Mouse (Mus musculus) lung, embryonic 15.5 days (tissue): ENCODE measurements at regions not wholly inside any gene's neighbourhood (a gene's known extent, or its start where the extent isn't known, plus 50 kb on each side); places are given as distances from the start of the nearest gene placed in this dataset.

ENCODE experiments used
- ATAC-seq: fragments of 200-750 bp; cut with Nextera tagmentation; 2 replicates; pipeline ENCODE4 v1.8.0; 2017; ENCODE audit warnings: moderate number of reproducible peaks, borderline replicate concordance; ENCODE audit not compliant: low FRiP score, low TSS enrichment; ENCODE audit errors: extremely low read depth
- H3K27ac ChIP-seq: fragments of 300-500 bp; sonication (generic); 2 replicates; pipeline ENCODE4 v1.5.1; 2015; ENCODE audit warnings: moderate library complexity, mild to moderate bottlenecking, inconsistent platforms
- H3K27me3 ChIP-seq: fragments of 300-500 bp; sonication (generic); 2 replicates; pipeline ENCODE4 v1.6.1; 2015; ENCODE audit warnings: inconsistent platforms
- H3K36me3 ChIP-seq: fragments of 300-500 bp; sonication (generic); 2 replicates; pipeline ENCODE4 v1.6.1; 2015; ENCODE audit warnings: inconsistent platforms
- H3K4me1 ChIP-seq: fragments of 300-500 bp; sonication (generic); 2 replicates; pipeline ENCODE4 v1.6.1; 2015; ENCODE audit warnings: inconsistent platforms
- H3K4me2 ChIP-seq: fragments of 300-500 bp; sonication (generic); 2 replicates; pipeline ENCODE4 v1.6.1; 2015; ENCODE audit warnings: inconsistent platforms, mild to moderate bottlenecking, moderate library complexity
- H3K4me3 ChIP-seq: fragments of 300-500 bp; sonication (generic); 2 replicates; pipeline ENCODE4 v1.5.1; 2015; ENCODE audit warnings: mild to moderate bottlenecking, inconsistent platforms
- H3K9ac ChIP-seq: fragments of 300-500 bp; sonication (generic); 2 replicates; pipeline ENCODE4 v1.6.1; 2015; ENCODE audit warnings: inconsistent platforms
- H3K9me3 ChIP-seq: fragments of 300-500 bp; sonication (generic); 2 replicates; pipeline ENCODE4 v1.6.1; 2016; ENCODE audit warnings: inconsistent platforms
- WGBS: fragments of 180-500 bp; shearing (Covaris S2); methylation state at CpG from one replicate; pipeline ENCODE4 v1.1.7; 2015; 5-methylcytosine and 5-hydroxymethylcytosine counted together

DNA sequence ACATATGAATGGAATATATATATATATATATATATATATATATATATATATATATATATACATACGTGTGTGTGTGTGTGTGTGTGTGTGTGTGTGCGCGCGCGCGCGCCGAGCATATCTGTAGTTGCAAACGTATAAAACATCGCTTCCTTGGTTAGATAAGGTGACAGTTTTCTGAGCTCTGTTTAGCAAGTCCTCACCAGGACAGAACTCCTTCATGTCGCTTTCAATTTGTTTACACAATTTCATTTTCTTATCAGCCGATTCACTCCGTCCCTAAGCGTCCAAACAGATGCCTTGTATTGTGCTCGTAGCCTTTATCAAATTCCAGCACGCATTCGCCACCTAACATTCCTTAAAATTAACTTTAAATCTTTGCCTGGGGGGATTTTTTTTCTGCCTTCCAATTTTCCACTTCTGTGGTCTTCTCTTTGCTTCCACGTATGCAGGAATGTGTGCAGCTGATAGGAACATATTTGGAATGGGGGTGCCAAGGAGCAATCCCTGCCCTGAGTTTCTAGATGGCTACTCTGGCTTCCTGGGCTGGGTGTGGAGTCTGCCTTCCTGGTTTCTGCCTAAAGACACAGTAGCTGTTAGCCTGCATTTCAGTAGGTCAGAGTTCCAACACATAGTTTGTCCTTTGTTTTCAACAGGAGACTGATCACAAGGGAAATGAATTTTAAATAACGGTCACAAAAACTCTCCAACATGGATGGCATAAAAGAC, 575.7 kb downstream of the Robo2 start:
- H3K4me3 ChIP-seq, result 0 out of 2 replicates have a peak overlapping the region, but pooled peaks have one; percentile 17
- ATAC-seq, result no peak
- H3K4me2 ChIP-seq, result peak overlapping the region; percentile 33
- WGBS, result 39% methylated on average over 19 of the region's 19 CpGs
- no peaks in the 10 kb centered on the region for H3K9me3 ChIP-seq
- H3K9ac ChIP-seq, result no peak overlapping the region
- no peaks in the 10 kb centered on the region for H3K27me3 ChIP-seq
- no peak overlapping the region for H3K27ac ChIP-seq
- H3K36me3 ChIP-seq, result no peaks in the 10 kb centered on the region
- H3K4me1 ChIP-seq, result no peaks in the 10 kb centered on the region

DNA sequence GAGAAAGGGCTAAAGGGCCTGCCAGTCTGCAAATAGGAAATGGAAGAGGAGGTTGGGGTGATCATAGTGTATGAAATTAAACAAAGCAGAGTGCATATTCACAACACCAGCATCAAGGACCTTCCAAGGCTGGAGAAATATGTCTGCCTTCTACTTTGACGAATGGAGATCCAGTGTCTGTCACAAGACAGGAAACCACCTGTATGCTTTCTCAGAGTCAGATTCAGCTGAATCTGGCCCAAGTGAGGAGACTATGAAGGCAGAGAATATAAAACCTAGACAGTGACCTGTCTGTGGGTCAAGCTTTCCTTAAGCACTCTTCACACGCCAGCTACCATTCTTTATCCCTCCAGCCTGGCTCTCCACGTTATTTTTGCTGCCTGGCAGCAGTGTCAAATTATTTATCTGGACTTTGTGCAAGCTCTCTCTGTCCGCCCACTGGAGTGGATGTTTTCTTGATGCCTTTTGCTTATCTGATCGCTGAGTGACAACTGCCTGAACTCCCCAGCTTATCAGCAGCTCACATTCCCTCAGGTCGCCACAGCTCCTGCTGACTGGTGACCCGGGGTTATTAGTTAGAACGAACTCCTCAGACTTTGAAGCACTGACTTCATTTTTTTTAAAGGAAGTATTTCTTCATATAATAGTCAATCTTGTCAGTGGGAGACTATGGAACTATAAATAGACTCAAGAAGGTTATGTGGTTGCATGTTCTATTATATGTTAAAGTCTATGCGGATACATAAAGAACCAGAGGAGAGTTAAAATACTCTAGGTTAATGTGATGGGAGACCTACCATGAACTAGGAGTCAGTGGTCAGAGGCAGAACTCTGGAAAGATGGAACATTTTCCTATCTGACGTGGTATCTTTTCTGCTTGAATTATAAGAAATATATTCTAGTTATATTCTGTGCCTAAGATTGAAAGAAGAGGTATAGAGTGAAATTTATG, 590.0 kb downstream of the Robo2 start:
- Histone ChIP-seq H3K27ac (no peak overlapping the region), H3K9me3 (no peaks in the 10 kb centered on the region), H3K27me3 (no peaks in the 10 kb centered on the region), H3K9ac (no peak overlapping the region), H3K4me2 (no peak overlapping the region), H3K4me3 (no peak overlapping the region), H3K36me3 (no peaks in the 10 kb centered on the region), H3K4me1 (no peaks in the 10 kb centered on the region)
- ATAC-seq, result no peak
- 33% methylated on average over 10 of the region's 10 CpGs for WGBS

GRCm38 (mm10) chr16:73804572-73804971, 607.1 kb downstream of the Robo2 start:
- H3K27ac ChIP-seq, result no peak overlapping the region
- no peaks in the 10 kb centered on the region for H3K9me3 ChIP-seq
- H3K36me3 ChIP-seq, result no peaks in the 10 kb centered on the region
- H3K4me2 ChIP-seq, result no peak overlapping the region
- no peak overlapping the region for H3K4me3 ChIP-seq
- 80% methylated on average over 3 of the region's 3 CpGs for WGBS
- no peak overlapping the region for H3K9ac ChIP-seq
- H3K4me1 ChIP-seq, result no peaks in the 10 kb centered on the region
- H3K27me3 ChIP-seq, result no peaks in the 10 kb centered on the region
- ATAC-seq, result no peak

- no peaks in the 10 kb centered on the region for H3K4me1 ChIP-seq
- peak; percentile 90; the same call in 1 of the 2 replicates for ATAC-seq
- 45% methylated on average over 6 of the region's 6 CpGs for WGBS
Observed at GRCm38 (mm10) chr16:73796528-73797171, 615.0 kb downstream of the Robo2 start.

GRCm38 (mm10) chr16:73785074-73785438, 626.6 kb downstream of the Robo2 start:
- H3K4me1 ChIP-seq, result no peaks in the 10 kb centered on the region
- H3K27ac ChIP-seq, result no peak overlapping the region
- H3K9ac ChIP-seq, result no peak overlapping the region
- no peaks in the 10 kb centered on the region for H3K36me3 ChIP-seq
- no peak for ATAC-seq
- 87% methylated on average over 2 of the region's 2 CpGs for WGBS
- no peaks in the 10 kb centered on the region for H3K27me3 ChIP-seq
- H3K9me3 ChIP-seq, result no peaks in the 10 kb centered on the region
- H3K4me3 ChIP-seq, result no peak overlapping the region
- H3K4me2 ChIP-seq, result no peak overlapping the region

More at GRCm38 (mm10) chr16:73796528-73797171, 615.0 kb downstream of the Robo2 start:
- Histone ChIP-seq H3K36me3 (no peaks in the 10 kb centered on the region), H3K4me2 (no peak overlapping the region), H3K4me3 (no peak overlapping the region), H3K9me3 (no peaks in the 10 kb centered on the region), H3K9ac (no peak overlapping the region), H3K27ac (no peak overlapping the region), H3K27me3 (no peaks in the 10 kb centered on the region)

- Histone ChIP-seq H3K27ac (no peak overlapping the region), H3K9ac (no peak overlapping the region), H3K9me3 (no peaks in the 10 kb centered on the region), H3K36me3 (no peaks in the 10 kb centered on the region), H3K27me3 (no peaks in the 10 kb centered on the region), H3K4me2 (no peak overlapping the region), H3K4me3 (no peak overlapping the region), H3K4me1 (no peaks in the 10 kb centered on the region)
- 67% methylated on average over 10 of the region's 10 CpGs for WGBS
- ATAC-seq, result no peak
Observed at GRCm38 (mm10) chr16:73784296-73785073, 627.1 kb downstream of the Robo2 start.

DNA sequence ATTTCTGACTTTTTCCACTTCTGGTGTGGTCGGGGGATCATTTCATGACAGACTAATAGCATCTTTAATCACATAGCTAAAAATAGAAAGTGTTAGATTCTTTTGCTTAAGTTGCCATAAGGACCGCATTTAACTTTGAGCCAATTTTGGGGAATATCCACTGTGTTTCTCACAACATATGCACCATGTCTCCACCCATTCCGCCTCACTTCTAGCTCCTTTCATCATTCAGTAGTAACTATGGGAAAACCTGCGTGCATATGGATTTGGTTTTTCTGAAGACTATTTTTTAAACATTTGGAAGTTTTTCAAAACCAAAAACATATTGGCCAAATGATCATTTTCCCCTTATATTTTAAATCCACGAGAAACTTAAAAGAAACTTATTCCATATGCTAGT, 639.2 kb downstream of the Robo2 start:
- 53% methylated on average over 5 of the region's 5 CpGs for WGBS

GRCm38 (mm10) chr16:73770440-73770856, 641.2 kb downstream of the Robo2 start:
- H3K27ac ChIP-seq, result no peak overlapping the region
- no peaks in the 10 kb centered on the region for H3K4me1 ChIP-seq
- no peaks in the 10 kb centered on the region for H3K27me3 ChIP-seq
- H3K9me3 ChIP-seq, result no peaks in the 10 kb centered on the region
- 55% methylated on average over 5 of the region's 5 CpGs for WGBS
- H3K4me2 ChIP-seq, result no peak overlapping the region
- H3K36me3 ChIP-seq, result no peaks in the 10 kb centered on the region
- H3K9ac ChIP-seq, result no peak overlapping the region
- H3K4me3 ChIP-seq, result no peak overlapping the region
- no peak for ATAC-seq

More for the DNA sequence above, 639.2 kb downstream of the Robo2 start:
- no peak overlapping the region for H3K9ac ChIP-seq
- H3K36me3 ChIP-seq, result no peaks in the 10 kb centered on the region
- no peak overlapping the region for H3K4me3 ChIP-seq
- H3K4me1 ChIP-seq, result no peaks in the 10 kb centered on the region
- no peak; the same call in 1 of the 2 replicates for ATAC-seq
- no peak overlapping the region for H3K27ac ChIP-seq
- H3K4me2 ChIP-seq, result no peak overlapping the region
- no peaks in the 10 kb centered on the region for H3K9me3 ChIP-seq
- H3K27me3 ChIP-seq, result no peaks in the 10 kb centered on the region

- Histone ChIP-seq H3K9ac (no peak overlapping the region), H3K4me2 (no peak overlapping the region), H3K4me3 (no peak overlapping the region), H3K4me1 (no peaks in the 10 kb centered on the region), H3K9me3 (no peaks in the 10 kb centered on the region), H3K27ac (no peak overlapping the region), H3K36me3 (no peaks in the 10 kb centered on the region), H3K27me3 (no peaks in the 10 kb centered on the region)
- WGBS, result 87% methylated on average over 5 of the region's 5 CpGs
- ATAC-seq, result no peak
Observed at GRCm38 (mm10) chr16:73769729-73770128, 641.9 kb downstream of the Robo2 start.

- Histone ChIP-seq H3K27me3 (no peaks in the 10 kb centered on the region), H3K36me3 (no peaks in the 10 kb centered on the region), H3K4me3 (no peak overlapping the region), H3K27ac (no peak overlapping the region), H3K4me1 (no peaks in the 10 kb centered on the region), H3K4me2 (no peak overlapping the region), H3K9ac (no peak overlapping the region), H3K9me3 (no peaks in the 10 kb centered on the region)
- no peak for ATAC-seq
- WGBS, result 87% methylated on average over 2 of the region's 2 CpGs
Observed at GRCm38 (mm10) chr16:73768706-73769105, 642.9 kb downstream of the Robo2 start.

- Histone ChIP-seq H3K9ac (no peak overlapping the region), H3K36me3 (no peaks in the 10 kb centered on the region), H3K4me1 (no peaks in the 10 kb centered on the region), H3K9me3 (no peaks in the 10 kb centered on the region), H3K27me3 (no peaks in the 10 kb centered on the region), H3K4me2 (no peak overlapping the region), H3K27ac (no peak overlapping the region), H3K4me3 (no peak overlapping the region)
- 73% methylated on average over 3 of the region's 3 CpGs for WGBS
- ATAC-seq, result no peak
Observed at GRCm38 (mm10) chr16:73765184-73765583, 646.4 kb downstream of the Robo2 start.
